Mouse (Mus musculus): Measurements from ENCODE around the gene Foxo6.

GRCm38 (mm10) chr4:120223805-120224204 lies 63.3 kb downstream of the Foxo6 start:
- TF ChIP-seq CTCF (IDR thresholded peaks at IDR 0.05; ENCODE audit: control insufficient read depth, insufficient read depth, insufficient read length), result no peak
- no peak for TF ChIP-seq USF1 (IDR thresholded peaks at IDR 0.05; ENCODE audit: low read depth)
- no peak for TF ChIP-seq MAX (IDR thresholded peaks at IDR 0.05)
- peak; percentile 82 for TF ChIP-seq MYOD1 (IDR thresholded peaks at IDR 0.05; ENCODE audit: control insufficient read depth, insufficient read length, low read depth)
- TF ChIP-seq CEBPB (IDR thresholded peaks at IDR 0.05; ENCODE audit: low read depth), result no peak
- no peak for TF ChIP-seq MYOG (IDR thresholded peaks at IDR 0.05; ENCODE audit: control insufficient read depth, extremely low read depth, insufficient read length)
